Mouse (Mus musculus): ENCODE results near the gene Ank2.

Gene Ank2

GRCm38 (mm10) chr3:127300790-127301189 lies 198.4 kb downstream of the Ank2 start:
- in situ Hi-C loops (cut with MseI, MboI): loop anchor here in 1 of 2 experiments (25.0 kb wide), 1 partner anchor 237 kb away; no protein-coding TSS in a partner anchor

DNA sequence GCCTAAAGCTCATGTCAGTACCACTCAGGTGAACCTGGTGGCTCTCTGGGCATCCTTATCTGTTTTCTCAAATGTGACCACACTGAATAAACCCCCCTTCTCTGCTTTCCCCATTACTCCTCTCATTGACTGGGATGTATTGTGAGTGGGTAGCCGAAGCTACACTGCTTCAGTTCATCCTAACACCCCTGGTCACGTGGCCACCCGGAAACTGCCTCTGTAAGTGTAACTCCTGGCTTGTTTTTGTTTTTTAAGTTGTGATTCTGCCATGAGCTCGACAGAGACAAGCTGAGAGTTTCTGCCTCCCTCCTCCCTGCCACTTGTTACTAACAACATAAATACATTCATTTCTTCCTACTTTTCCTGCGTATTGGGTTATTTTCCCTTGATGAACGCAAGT lies 203.2 kb downstream of the Ank2 start:
- in situ Hi-C loops (cut with MseI, MboI): no loop called here

DNA sequence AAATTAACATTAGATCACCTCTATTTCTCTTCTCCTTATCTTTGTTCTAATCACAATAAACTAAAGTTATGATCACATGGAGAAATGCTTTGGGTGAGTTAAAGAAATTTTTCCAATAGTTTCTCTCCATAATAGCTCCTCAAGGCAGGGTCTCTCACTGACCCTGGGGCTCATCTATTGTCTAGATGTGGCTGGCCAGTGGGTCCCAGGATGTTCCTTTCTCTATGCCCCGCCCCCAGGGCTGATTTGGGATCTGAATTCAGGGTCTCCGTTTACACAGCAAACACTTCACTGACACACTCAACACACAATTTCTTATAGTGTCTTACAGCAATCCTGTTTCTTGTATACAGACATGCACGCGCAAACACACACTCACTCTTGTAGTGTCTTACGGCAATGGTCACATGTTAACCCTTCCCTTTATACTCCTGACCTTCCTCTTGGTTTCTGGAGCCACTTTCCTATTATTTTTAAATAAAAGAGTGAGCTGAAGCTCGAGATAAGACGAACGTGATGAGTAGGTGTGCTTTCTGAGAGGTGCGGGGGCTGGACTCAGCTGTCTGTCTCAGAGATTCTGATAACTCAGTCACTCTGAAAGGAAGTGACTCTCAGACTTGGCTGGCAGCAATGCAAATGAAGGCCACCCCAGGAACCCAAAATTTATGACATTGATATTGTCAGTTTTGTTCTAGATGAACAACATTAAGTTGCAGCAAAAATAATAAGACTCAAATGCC lies 204.4 kb downstream of the Ank2 start:
- in situ Hi-C loops (cut with MseI, MboI): no loop called here

GRCm38 (mm10) chr3:127294079-127294478 lies 205.1 kb downstream of the Ank2 start:
- in situ Hi-C loops (cut with MseI, MboI): no loop called here

DNA sequence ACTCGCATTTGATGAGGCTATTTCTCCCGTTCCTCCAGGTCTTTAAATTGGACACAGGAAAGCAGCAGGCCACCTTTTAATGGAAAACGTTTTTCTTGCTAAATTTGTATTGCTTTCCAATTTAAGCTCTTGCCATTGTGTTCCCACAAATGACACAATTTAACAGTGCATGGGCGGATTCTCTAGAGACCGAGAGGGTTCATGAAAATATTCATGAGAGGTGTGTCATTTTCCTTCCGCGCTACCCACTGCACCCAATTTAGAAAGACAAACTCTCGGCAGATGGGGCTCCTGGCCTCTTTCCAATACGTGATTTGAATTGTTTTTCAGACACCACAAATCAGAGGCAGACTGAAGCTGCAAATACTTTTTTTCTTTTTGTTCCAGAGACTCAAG lies 205.7 kb downstream of the Ank2 start:
- in situ Hi-C loops (cut with MseI, MboI): no loop called here

GRCm38 (mm10) chr3:127292864-127293478 lies 206.2 kb downstream of the Ank2 start:
- in situ Hi-C loops (cut with MseI, MboI): no loop called here

DNA sequence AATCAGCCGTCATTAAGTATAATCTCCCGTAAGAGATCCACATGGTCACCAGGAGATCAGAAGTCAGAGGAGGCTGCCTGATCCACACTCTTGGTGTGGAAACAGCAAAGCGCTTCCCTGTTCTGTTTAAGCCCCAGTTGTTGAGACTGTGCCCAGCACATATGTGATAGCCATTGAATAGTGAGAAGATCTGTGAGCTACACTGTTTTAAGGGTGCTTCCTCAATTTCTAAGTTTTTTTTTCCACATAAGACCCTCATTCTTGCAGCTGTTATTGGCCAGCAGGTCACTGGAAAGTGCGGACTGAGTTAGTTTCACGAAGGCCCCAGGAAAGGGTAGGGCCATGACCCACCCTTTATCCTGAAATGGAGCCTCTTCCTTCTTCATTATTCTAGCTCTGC lies 216.9 kb downstream of the Ank2 start:
- in situ Hi-C loops (cut with MseI, MboI): no loop called here

DNA sequence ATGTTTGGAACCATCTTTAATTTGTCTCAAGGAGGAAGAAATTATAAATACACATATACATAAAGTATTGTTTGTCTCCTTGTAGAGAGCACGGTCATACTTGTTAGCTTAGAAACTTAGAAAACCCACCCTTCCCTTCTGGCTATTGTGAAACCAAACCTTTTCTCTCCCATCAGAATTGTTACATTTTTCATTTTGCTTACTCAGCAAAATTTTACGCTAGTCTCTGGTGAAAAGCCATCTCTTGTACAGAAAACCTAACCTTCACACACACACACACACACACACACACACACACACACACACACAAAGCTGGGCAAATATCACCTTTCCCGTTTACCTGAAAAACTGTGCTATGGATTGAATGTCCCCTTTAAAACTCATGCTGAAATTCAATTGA lies 217.8 kb downstream of the Ank2 start:
- in situ Hi-C loops (cut with MseI, MboI): no loop called here

DNA sequence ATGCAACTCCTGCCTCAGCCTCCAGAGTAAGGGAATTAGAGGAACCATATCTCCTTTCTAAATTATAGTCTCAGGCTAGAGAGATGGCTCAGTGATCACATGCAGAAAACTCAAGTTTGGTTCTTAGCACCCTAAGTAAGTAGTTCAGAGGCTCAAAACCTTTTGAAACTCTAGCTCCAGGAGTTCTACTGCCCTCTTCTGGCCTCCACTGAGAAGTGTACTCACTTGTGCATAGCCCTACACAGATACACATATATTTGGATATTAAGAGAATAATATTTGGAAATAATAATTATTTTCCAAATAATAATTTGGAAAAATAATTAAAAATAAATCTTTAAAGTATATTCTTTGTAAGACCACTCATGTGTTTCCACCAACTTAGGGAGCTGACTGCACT lies 218.8 kb downstream of the Ank2 start:
- in situ Hi-C loops (cut with MseI, MboI): no loop called here

DNA sequence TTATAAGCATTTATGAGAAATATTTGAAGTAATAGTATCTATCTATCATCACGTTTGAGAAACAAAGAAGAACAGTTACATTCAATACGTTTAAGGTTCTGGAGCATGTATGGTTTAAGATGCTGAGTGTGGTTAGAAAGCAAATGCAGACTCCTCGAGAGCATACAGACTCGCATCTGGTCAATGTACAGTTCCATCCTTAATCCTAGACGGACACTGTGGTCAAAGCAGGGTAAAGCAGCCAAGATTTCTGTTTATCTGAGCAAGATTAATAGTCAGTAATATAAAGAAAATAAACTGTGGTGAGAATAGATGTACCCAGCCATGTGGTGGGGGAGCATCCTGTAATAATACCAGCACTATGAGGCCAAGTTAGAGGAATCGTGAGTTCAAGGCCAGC lies 223.2 kb downstream of the Ank2 start:
- in situ Hi-C loops (cut with MseI, MboI): no loop called here

GRCm38 (mm10) chr3:127272801-127273200 lies 226.3 kb downstream of the Ank2 start:
- in situ Hi-C loops (cut with MseI, MboI): no loop called here

DNA sequence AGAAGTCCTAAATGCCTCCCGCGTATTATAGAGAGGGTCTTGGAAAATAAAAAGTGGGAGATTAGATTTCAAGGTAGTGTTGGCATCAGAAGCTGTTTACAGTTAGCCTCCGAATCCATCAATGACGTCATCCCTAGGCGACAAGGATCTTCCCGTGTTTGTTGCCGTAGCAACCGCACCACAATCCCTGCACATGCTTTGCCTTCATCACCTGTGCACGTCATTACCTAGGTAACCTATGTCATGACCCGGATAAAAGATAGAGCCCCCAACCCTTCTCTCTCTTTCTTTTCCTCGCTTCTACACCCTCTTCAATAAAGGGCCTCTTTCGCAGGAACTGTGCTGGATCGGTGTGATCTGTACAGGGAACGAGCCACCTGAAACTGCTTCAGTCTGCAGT lies 229.5 kb downstream of the Ank2 start:
- in situ Hi-C loops (cut with MseI, MboI): no loop called here

- in situ Hi-C loops (cut with MseI, MboI): no loop called here
Observed at GRCm38 (mm10) chr3:127267846-127268245, 231.3 kb downstream of the Ank2 start.

- in situ Hi-C loops (cut with MseI, MboI): no loop called here
Observed at GRCm38 (mm10) chr3:127265732-127266131, 233.4 kb downstream of the Ank2 start.

DNA sequence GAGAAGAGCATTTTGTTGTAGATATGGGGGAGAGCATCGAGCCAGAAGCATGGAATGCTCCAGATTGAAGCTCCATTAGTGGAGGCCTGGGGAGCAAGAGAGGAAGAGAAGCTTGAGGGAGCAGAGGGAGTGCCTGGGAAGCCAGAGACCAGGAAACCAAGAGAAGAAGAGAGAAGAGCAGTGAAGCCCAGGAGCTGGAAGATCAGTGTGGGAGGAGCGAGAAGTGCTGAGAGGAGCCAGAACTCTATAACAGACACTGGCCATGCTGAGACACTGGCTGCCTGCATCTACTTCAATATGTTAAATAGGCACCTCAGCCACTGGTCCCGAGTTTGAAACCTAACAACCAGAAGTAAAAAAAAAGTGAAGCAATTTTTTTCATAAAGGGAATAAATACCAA lies 234.0 kb downstream of the Ank2 start:
- in situ Hi-C loops (cut with MseI, MboI): no loop called here

GRCm38 (mm10) chr3:127260786-127261166 lies 238.4 kb downstream of the Ank2 start:
- in situ Hi-C loops (cut with MseI, MboI): no loop called here

DNA sequence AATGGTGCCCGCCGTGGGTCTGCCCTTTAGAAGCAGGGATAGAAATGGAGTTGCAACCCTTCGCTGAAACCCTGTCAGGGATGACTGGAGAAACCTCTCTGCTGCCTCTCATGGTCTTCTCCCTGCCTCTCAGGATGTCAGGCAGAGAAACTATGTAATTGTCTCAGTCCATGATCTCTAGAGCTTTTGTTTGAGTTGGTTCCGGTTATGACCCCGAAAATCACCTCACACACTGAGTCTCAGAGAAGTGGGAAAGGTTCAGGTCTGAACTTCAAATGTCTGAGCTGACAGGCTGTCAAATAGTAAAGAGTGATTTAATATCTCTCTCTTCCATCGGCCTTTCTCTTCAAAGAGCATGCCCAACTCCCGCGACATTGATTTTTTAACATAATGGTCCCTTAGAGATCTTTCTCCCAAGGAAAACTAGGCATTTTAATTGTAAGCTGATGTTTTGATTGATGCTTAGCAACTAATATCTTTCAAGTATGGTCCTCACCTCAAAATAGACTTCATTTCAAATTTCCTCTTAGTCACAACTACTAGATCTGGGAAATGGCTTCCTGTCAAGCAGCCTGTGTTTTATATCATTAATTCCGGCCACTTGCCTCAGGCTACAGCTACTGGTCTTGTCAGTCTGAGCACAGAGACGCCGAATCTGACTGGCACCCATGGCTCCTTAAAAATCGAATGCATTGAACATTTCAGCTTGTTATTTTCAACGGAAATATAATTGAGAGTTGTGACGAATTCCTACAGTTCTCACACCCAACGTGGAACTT lies 239.0 kb downstream of the Ank2 start:
- in situ Hi-C loops (cut with MseI, MboI): no loop called here

- in situ Hi-C loops (cut with MseI, MboI): no loop called here
Observed at GRCm38 (mm10) chr3:127258466-127259075, 240.6 kb downstream of the Ank2 start.

- in situ Hi-C loops (cut with MseI, MboI): no loop called here
Observed at GRCm38 (mm10) chr3:127257969-127258368, 241.2 kb downstream of the Ank2 start.

DNA sequence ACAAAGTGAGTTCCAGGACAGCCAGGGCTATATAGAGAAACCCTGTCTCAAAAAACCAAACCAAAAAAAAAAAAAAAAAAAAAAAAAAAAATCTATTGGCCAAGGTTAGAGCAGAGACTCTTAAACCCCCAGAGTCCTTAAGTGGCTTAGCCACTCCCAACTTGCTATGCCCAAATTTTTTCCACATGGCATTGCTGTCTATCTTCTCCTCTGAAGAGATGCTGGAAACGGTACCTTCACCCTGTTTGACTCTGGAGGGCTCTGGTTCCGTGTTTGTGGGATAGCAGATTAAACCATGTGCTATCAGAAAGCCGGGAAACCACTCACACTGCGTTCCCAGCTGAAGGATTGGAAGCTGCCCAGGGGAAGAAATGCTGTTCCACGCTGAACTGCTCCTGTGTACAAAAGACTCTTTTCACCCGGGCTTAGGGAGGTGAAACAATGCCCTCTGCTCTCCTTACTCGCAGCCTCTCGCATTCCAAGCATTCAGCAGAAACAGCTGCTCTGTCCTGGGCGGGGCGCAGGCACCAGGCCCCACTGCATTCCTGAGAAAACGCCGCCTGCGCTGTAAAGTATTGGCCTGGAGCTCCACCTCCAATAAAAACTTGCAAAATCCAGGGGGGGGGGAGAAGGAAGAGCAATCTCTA lies 241.7 kb downstream of the Ank2 start:
- in situ Hi-C loops (cut with MseI, MboI): no loop called here

GRCm38 (mm10) chr3:127256681-127257080 lies 242.5 kb downstream of the Ank2 start:
- in situ Hi-C loops (cut with MseI, MboI): no loop called here

DNA sequence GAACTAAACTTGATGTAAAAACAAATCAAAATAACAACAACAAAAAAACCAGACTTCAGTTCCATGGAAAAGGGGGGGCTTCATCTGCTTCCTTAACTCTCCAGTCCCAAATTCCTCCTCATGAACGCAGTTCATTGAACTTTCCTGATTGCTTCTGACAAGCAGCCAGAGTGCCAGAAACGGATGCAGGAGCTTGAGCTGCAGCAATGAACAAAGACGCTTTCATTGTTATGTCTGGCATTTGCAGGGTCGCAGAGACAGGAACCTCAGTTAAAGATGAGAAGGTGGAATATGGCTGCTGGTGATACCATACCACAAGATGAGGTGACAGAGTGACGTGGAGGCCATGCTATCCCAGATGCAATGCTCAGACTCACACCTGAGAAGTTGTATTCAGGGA lies 248.2 kb downstream of the Ank2 start:
- in situ Hi-C loops (cut with MseI, MboI): no loop called here
